Mouse (Mus musculus) ovary, postnatal 14 days (tissue): Measurements from ENCODE around the gene Lep.

Experiments used
- DNase-seq: peaks from one replicate; pipeline ENCODE4 v3.0.0; 2022; ENCODE audit warnings: low spot score

Lep gene

DNA sequence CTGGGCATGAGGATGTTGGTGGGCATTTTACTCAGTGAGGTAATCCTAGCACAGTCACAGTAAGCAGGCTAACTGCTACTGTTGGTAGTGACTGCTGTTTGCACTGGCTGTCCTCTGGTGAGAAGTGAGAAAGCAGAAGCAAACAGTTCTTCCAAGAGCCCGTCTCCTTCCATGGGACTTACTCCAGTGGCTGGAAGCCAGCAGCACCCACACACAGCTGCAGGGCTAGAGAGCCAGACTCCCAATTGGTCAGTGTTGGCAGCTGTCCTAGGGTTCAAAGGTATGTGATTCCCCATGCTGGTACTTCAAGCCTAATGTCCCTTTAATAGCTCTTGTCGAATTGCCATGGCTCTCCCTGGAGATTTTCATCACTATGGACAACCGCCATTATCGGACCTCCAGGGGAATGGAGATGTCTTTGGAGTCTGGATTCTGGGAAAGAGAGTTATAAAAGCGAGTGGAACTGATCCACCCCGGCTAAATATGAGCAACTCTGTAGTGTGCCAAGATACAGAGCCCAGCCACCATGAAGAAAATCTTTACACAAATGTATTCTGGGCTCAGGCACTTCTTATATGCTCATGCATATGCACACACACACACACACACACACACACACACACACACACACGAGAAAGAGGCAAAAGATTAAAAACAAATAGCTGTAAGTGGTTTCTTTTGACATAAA, 57.5 kb downstream of the Lep start:
- peak; percentile 53 for DNase-seq

DNA sequence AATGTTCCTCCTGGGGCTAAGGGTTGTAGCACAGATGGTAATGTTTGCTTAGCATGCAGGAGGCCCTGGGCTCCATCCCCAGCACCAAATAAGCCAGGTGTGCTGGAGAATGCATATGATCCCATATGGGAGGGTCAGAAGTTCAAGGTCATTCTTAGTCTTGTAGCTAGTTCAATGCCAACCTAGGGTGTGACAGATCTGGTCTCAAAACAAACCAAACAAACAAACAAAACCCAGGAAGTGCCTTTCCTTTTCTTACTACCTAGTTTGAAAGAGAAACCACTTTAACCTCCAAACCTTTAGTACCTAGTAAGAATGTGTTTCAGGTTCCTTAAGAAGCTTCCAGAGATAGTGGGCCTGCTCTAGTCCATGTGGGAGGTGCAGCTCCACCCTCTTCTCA, 58.2 kb downstream of the Lep start:
- no peak for DNase-seq

DNA sequence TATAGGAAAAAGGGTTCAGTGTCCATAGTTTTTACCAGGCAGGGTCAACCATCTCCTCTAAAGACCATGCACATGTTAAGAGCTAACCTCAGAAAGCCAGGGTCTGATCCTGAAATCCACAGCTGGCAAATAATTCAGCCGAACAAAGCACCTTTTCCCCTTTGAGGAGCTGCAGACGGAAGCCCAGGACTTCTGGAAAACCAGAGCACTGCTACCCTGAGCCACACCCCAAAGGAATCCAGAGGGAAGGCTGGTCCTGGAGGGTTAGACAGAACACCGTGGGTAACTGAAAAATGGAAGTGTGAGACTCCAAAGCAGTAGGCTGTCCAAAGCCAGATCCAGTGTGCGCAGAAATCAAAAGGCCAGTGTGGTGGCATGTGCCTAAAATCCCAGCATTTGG, 58.9 kb downstream of the Lep start:
- DNase-seq: no peak

DNA sequence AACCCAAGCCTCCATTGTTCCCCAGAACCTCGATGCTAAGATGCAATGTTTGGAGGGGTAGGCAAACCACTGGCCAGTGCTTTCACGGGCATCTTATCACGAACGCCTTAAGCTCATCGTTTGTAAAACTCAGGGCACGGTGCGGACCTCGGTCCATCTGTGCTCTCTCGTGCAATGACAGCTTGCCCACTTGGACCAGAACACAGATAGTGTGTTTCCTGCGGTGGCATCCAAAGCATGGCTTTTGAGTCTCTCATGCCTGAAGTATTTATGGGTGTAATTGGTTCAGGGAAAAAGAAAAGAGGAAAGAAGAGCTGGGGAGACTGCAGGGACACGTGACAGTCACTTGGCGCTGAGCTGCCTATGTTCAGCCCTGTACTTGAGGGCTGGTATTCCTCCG, 60.0 kb downstream of the Lep start:
- no peak for DNase-seq
